Mouse (Mus musculus) midbrain, embryonic 10.5 days (tissue): ENCODE data around the gene Ddost. TPM values are rescaled to one million over a fixed set of nuclear protein-coding genes. Genes with fewer than 3 reads are reported as not detected.

Experiments
- DNase-seq: peaks from one replicate; pipeline ENCODE4 v3.0.0-alpha.2; 2017; ENCODE audit warnings: low spot score
- H3K27ac ChIP-seq: fragments of 300-500 bp; sonication (generic); replicated peaks from 2 replicates; pipeline ENCODE4 v1.5.1; 2016; ENCODE audit warnings: mild to moderate bottlenecking
- H3K27me3 ChIP-seq: fragments of 300-500 bp; sonication (generic); 2 replicates; pipeline ENCODE4 v1.6.1; 2016; ENCODE audit warnings: low read depth, mild to moderate bottlenecking; ENCODE audit not compliant: poor library complexity, severe bottlenecking
- H3K36me3 ChIP-seq: fragments of 300-500 bp; sonication (generic); 2 replicates; pipeline ENCODE4 v1.6.1; 2016; ENCODE audit warnings: mild to moderate bottlenecking, moderate library complexity
- H3K4me1 ChIP-seq: fragments of 300-500 bp; sonication (generic); 2 replicates; pipeline ENCODE4 v1.6.1; 2016
- H3K4me3 ChIP-seq: fragments of 300-500 bp; sonication (generic); 2 replicates; pipeline ENCODE4 v1.5.1; 2016; ENCODE audit warnings: mild to moderate bottlenecking, moderate library complexity
- H3K9me3 ChIP-seq: fragments of 300-500 bp; sonication (generic); replicated peaks from 2 replicates; pipeline ENCODE4 v1.6.1; 2016; ENCODE audit warnings: mild to moderate bottlenecking
- WGBS: fragments of 180-500 bp; shearing (Covaris S2); methylation state at CpG from one replicate; pipeline ENCODE4 v1.1.7; 2016; 5-methylcytosine and 5-hydroxymethylcytosine counted together
- polyA plus RNA-seq: library from polyadenylated mRNA; unstranded; fragments of >200 nt; fragmentation: Nextera tagmentation; extraction: Ambion mirVana; gene quantifications from 2 replicates; pipeline ENCODE4 v1.2.1, GENCODE M21; 2016

Gene Ddost
- polyA plus RNA-seq, 1 experiment from 2014 or later: 282 TPM

GRCm38 (mm10) chr4:138327891-138328470 lies 23.5 kb downstream of the Ddost start:
- no peak for DNase-seq
- H3K4me3 ChIP-seq: peak overlapping the region; percentile 43
- peak overlapping the region; percentile 39 for H3K27ac ChIP-seq
- WGBS: 79% methylated on average over 7 of the region's 7 CpGs
- H3K4me1 ChIP-seq: peaks cover 42% of the 10 kb centered on the region
- no peaks in the 10 kb centered on the region for H3K36me3 ChIP-seq
- H3K27me3 ChIP-seq: peaks cover 10% of the 10 kb centered on the region; the same call in 1 of the 2 replicates
- H3K9me3 ChIP-seq: 0 out of 2 replicates have a peak, but pooled peaks cover 4% of the 10 kb centered on the region

GRCm38 (mm10) chr4:138330264-138330671 lies 25.7 kb downstream of the Ddost start:
- Histone ChIP-seq H3K4me1 (peaks cover 24% of the 10 kb centered on the region), H3K36me3 (no peaks in the 10 kb centered on the region), H3K9me3 (0 out of 2 replicates have a peak, but pooled peaks cover 4% of the 10 kb centered on the region), H3K27me3 (peaks cover 16% of the 10 kb centered on the region), H3K27ac (no peak overlapping the region), H3K4me3 (no peak overlapping the region)
- WGBS: 14% methylated on average over 15 of the region's 15 CpGs
- peak; percentile 23 for DNase-seq

- Histone ChIP-seq H3K4me1 (peaks cover 11% of the 10 kb centered on the region), H3K9me3 (0 out of 2 replicates have a peak, but pooled peaks cover 4% of the 10 kb centered on the region), H3K27me3 (peaks cover 16% of the 10 kb centered on the region), H3K27ac (no peak overlapping the region), H3K36me3 (no peaks in the 10 kb centered on the region), H3K4me3 (no peak overlapping the region)
- 81% methylated on average over 9 of the region's 9 CpGs for WGBS
- no peak for DNase-seq
Observed at GRCm38 (mm10) chr4:138331647-138332046, 27.1 kb downstream of the Ddost start.

GRCm38 (mm10) chr4:138333135-138333534 lies 28.6 kb downstream of the Ddost start:
- no peaks in the 10 kb centered on the region for H3K36me3 ChIP-seq
- no peak overlapping the region for H3K4me3 ChIP-seq
- 0 out of 2 replicates have a peak, but pooled peaks cover 2% of the 10 kb centered on the region for H3K9me3 ChIP-seq
- no peak overlapping the region for H3K27ac ChIP-seq
- no peak for DNase-seq
- 83% methylated on average over 4 of the region's 4 CpGs for WGBS
- peaks cover 16% of the 10 kb centered on the region for H3K27me3 ChIP-seq
- H3K4me1 ChIP-seq: peaks cover 7% of the 10 kb centered on the region

- H3K9me3 ChIP-seq: no peaks in the 10 kb centered on the region
- H3K27me3 ChIP-seq: peaks cover 16% of the 10 kb centered on the region
- no peak overlapping the region for H3K4me3 ChIP-seq
- no peaks in the 10 kb centered on the region for H3K36me3 ChIP-seq
- no peak for DNase-seq
- 90% methylated on average over 12 of the region's 12 CpGs for WGBS
- H3K27ac ChIP-seq: no peak overlapping the region
- peaks cover 7% of the 10 kb centered on the region for H3K4me1 ChIP-seq
Observed at GRCm38 (mm10) chr4:138335036-138335435, 30.5 kb downstream of the Ddost start.

- Histone ChIP-seq H3K9me3 (no peaks in the 10 kb centered on the region), H3K4me1 (peaks cover 1% of the 10 kb centered on the region), H3K27ac (no peak overlapping the region), H3K36me3 (no peaks in the 10 kb centered on the region), H3K27me3 (peaks cover 16% of the 10 kb centered on the region), H3K4me3 (no peak overlapping the region)
- no peak for DNase-seq
- 86% methylated on average over 6 of the region's 6 CpGs for WGBS
Observed at GRCm38 (mm10) chr4:138335648-138336047, 31.1 kb downstream of the Ddost start.

- peaks cover 6% of the 10 kb centered on the region; the same call in 1 of the 2 replicates for H3K27me3 ChIP-seq
- no peak overlapping the region for H3K27ac ChIP-seq
- DNase-seq: no peak
- no peaks in the 10 kb centered on the region for H3K9me3 ChIP-seq
- H3K4me3 ChIP-seq: no peak overlapping the region
- H3K4me1 ChIP-seq: no peaks in the 10 kb centered on the region
- no peaks in the 10 kb centered on the region for H3K36me3 ChIP-seq
- 85% methylated on average over 5 of the region's 5 CpGs for WGBS
Observed at GRCm38 (mm10) chr4:138336876-138337275, 32.3 kb downstream of the Ddost start.

- peaks cover 6% of the 10 kb centered on the region; the same call in 1 of the 2 replicates for H3K27me3 ChIP-seq
- 83% methylated on average over 9 of the region's 9 CpGs for WGBS
Observed at GRCm38 (mm10) chr4:138337341-138337740, 32.8 kb downstream of the Ddost start.

GRCm38 (mm10) chr4:138339963-138340362 lies 35.4 kb downstream of the Ddost start:
- Histone ChIP-seq H3K27ac (no peak overlapping the region), H3K9me3 (no peaks in the 10 kb centered on the region), H3K27me3 (no peaks in the 10 kb centered on the region), H3K4me3 (no peak overlapping the region), H3K4me1 (no peaks in the 10 kb centered on the region), H3K36me3 (no peaks in the 10 kb centered on the region)
- DNase-seq: peak; percentile 30
- 37% methylated on average over 4 of the region's 4 CpGs for WGBS

More at GRCm38 (mm10) chr4:138337341-138337740, 32.8 kb downstream of the Ddost start:
- Histone ChIP-seq H3K9me3 (no peaks in the 10 kb centered on the region), H3K4me3 (no peak overlapping the region), H3K27ac (no peak overlapping the region), H3K4me1 (no peaks in the 10 kb centered on the region), H3K36me3 (no peaks in the 10 kb centered on the region)
- no peak for DNase-seq

GRCm38 (mm10) chr4:138341393-138341792 lies 36.9 kb downstream of the Ddost start:
- DNase-seq: no peak
- 72% methylated on average over 8 of the region's 8 CpGs for WGBS
- H3K27me3 ChIP-seq: no peaks in the 10 kb centered on the region
- H3K27ac ChIP-seq: no peak overlapping the region
- H3K36me3 ChIP-seq: no peaks in the 10 kb centered on the region
- H3K4me3 ChIP-seq: no peak overlapping the region
- no peaks in the 10 kb centered on the region for H3K9me3 ChIP-seq
- H3K4me1 ChIP-seq: no peaks in the 10 kb centered on the region

GRCm38 (mm10) chr4:138342048-138342447 lies 37.5 kb downstream of the Ddost start:
- H3K4me3 ChIP-seq: no peak overlapping the region
- H3K27me3 ChIP-seq: no peaks in the 10 kb centered on the region
- H3K27ac ChIP-seq: no peak overlapping the region
- no peaks in the 10 kb centered on the region for H3K4me1 ChIP-seq
- WGBS: 77% methylated on average over 7 of the region's 7 CpGs
- H3K36me3 ChIP-seq: no peaks in the 10 kb centered on the region
- no peak for DNase-seq
- no peaks in the 10 kb centered on the region for H3K9me3 ChIP-seq

GRCm38 (mm10) chr4:138342778-138343177 lies 38.2 kb downstream of the Ddost start:
- no peaks in the 10 kb centered on the region for H3K9me3 ChIP-seq
- H3K4me1 ChIP-seq: no peaks in the 10 kb centered on the region
- no peak for DNase-seq
- no peaks in the 10 kb centered on the region for H3K27me3 ChIP-seq
- no peak overlapping the region for H3K4me3 ChIP-seq
- WGBS: 84% methylated on average over 6 of the region's 6 CpGs
- H3K36me3 ChIP-seq: no peaks in the 10 kb centered on the region
- no peak overlapping the region for H3K27ac ChIP-seq

GRCm38 (mm10) chr4:138343341-138343837 lies 38.9 kb downstream of the Ddost start:
- Histone ChIP-seq H3K27ac (no peak overlapping the region), H3K36me3 (no peaks in the 10 kb centered on the region), H3K4me3 (no peak overlapping the region), H3K9me3 (no peaks in the 10 kb centered on the region), H3K4me1 (no peaks in the 10 kb centered on the region), H3K27me3 (no peaks in the 10 kb centered on the region)
- 89% methylated on average over 10 of the region's 10 CpGs for WGBS
- DNase-seq: no peak
